Mouse (Mus musculus): ENCODE results near the gene Rnf130.

GRCm38 (mm10) chr11:50035726-50036125 is 10.6 kb downstream of the Rnf130 start:
- TF ChIP-seq CTCF (IDR thresholded peaks at IDR 0.05; ENCODE audit: low read depth) (no peak), EP300 (optimal IDR thresholded peaks at IDR 0.05) (no peak)

All from stomach, postnatal 0 days (tissue).